Comparison of ENCODE assay signal across 11 mouse cellular contexts in genomic region chr14:20844671-20845576, GRCm38 (mm10). TPM values are rescaled to one million over a fixed set of nuclear protein-coding genes. Genes with fewer than 3 reads are reported as not detected.
DNase-seq lines count a peak whose midpoint lies in the region; ATAC-seq and TF ChIP-seq lines count a peak whose summit lies in the region.
"Had no signal": no experiment of that assay in that cellular context is flagged by ENCODE, and none has a peak within 500 bp of the region (broad histone marks: within the 10 kb centered on the region; RNA-seq: fewer than 3 reads in every experiment).

No protein-coding gene starts in this region.

- H3K4me1 ChIP-seq in liver, embryonic 11.5 days (replicated peaks; ENCODE audit: control insufficient read depth, insufficient read depth, low read length): no peaks in the 10 kb centered on the region; the same call in 1 of the 2 replicates
- peaks cover 14% of the 10 kb centered on the region; the same call in 1 of the 2 replicates for H3K4me1 ChIP-seq in liver, embryonic 12.5 days
- peaks cover 57% of the 10 kb centered on the region for H3K4me1 ChIP-seq in bone marrow macrophage, adult 2 months (ENCODE audit: control insufficient read depth, insufficient read depth, low read length)
- H3K4me1 ChIP-seq in kidney, postnatal 0 days (replicated peaks; ENCODE audit: insufficient read depth, low read length): 0 out of 2 replicates have a peak, but pooled peaks cover 13% of the 10 kb centered on the region

- peak overlapping the region; percentile 48 for H3K4me2 ChIP-seq in liver, embryonic 11.5 days
- H3K4me2 ChIP-seq in liver, embryonic 12.5 days: no peak overlapping the region
- no peak overlapping the region for H3K4me2 ChIP-seq in kidney, postnatal 0 days (ENCODE audit: low read length)

- no peaks in the 10 kb centered on the region for H3K9me3 ChIP-seq in liver, embryonic 11.5 days (ENCODE audit: control insufficient read depth, low read length)
- no peaks in the 10 kb centered on the region for H3K9me3 ChIP-seq in liver, embryonic 12.5 days (replicated peaks)
- H3K9me3 ChIP-seq in kidney, postnatal 0 days (replicated peaks; ENCODE audit: low read length): no peaks in the 10 kb centered on the region

- DNase-seq in liver, embryonic 11.5 days (ENCODE audit: low spot score): no peak
- DNase-seq in kidney, postnatal 0 days (ENCODE audit: low spot score): no peak
- DNase-seq in skeletal muscle tissue, adult 2 months (ENCODE audit: low read depth, low spot score): peak; percentile 70
- DNase-seq in left cerebral cortex, adult 11 months (ENCODE audit: low spot score): no peak
- DNase-seq in cerebellum, adult 18-20 months: no peak
- no peak for DNase-seq in cerebellum, postnatal 10 days
- DNase-seq: adrenal gland, postnatal 25 days; cerebellum, postnatal 25 days; midbrain, embryonic 14.5 days had no signal

- no peaks in the 10 kb centered on the region for H3K27me3 ChIP-seq in liver, embryonic 11.5 days (replicated peaks; ENCODE audit: control insufficient read depth, insufficient read depth, low read length)
- peaks cover 6% of the 10 kb centered on the region; the same call in 1 of the 2 replicates for H3K27me3 ChIP-seq in liver, embryonic 12.5 days (replicated peaks)
- no peaks in the 10 kb centered on the region for H3K27me3 ChIP-seq in kidney, postnatal 0 days (ENCODE audit: insufficient read depth, low read length)

- H3K27ac ChIP-seq in liver, embryonic 11.5 days (ENCODE audit: low read depth, low read length): 0 out of 2 replicates have a peak overlapping the region, but pooled peaks have one; percentile 28
- no peak overlapping the region; the same call in 1 of the 2 replicates for H3K27ac ChIP-seq in liver, embryonic 12.5 days
- peak overlapping the region; percentile 78 for H3K27ac ChIP-seq in bone marrow macrophage, adult 2 months (ENCODE audit: insufficient read depth, low read depth, low read length)
- peak overlapping the region; percentile 70 for H3K27ac ChIP-seq in kidney, postnatal 0 days

- no peak overlapping the region for H3K9ac ChIP-seq in liver, embryonic 11.5 days (ENCODE audit: low read depth, low read length)
- no peak overlapping the region for H3K9ac ChIP-seq in liver, embryonic 12.5 days
- no peak overlapping the region for H3K9ac ChIP-seq in kidney, postnatal 0 days (ENCODE audit: low read depth, low read length)

- H3K36me3 ChIP-seq in liver, embryonic 11.5 days (ENCODE audit: control insufficient read depth, insufficient read depth, low read length): no peaks in the 10 kb centered on the region
- H3K36me3 ChIP-seq in liver, embryonic 12.5 days: no peaks in the 10 kb centered on the region
- H3K36me3 ChIP-seq in kidney, postnatal 0 days (ENCODE audit: insufficient read depth, low read length): no peaks in the 10 kb centered on the region

- ATAC-seq in liver, embryonic 11.5 days (replicated peaks; ENCODE audit: low FRiP score): no peak
- no peak for ATAC-seq in liver, embryonic 12.5 days
- peak; percentile 48; the same call in 1 of the 2 replicates for ATAC-seq in kidney, postnatal 0 days (replicated peaks; ENCODE audit: low FRiP score, low read depth)

- WGBS in liver, embryonic 11.5 days: 89% methylated on average over 10 of the region's 10 CpGs
- 71% methylated on average over 10 of the region's 10 CpGs for WGBS in liver, embryonic 12.5 days (ENCODE audit: insufficient replicate concordance)
- 70% methylated on average over 10 of the region's 10 CpGs for WGBS in kidney, postnatal 0 days

- TF ChIP-seq CTCF in bone marrow macrophage, adult 2 months (IDR thresholded peaks at IDR 0.05; ENCODE audit: low read depth, low read length): no peak
- TF ChIP-seq CTCF in kidney, postnatal 0 days (IDR thresholded peaks at IDR 0.05; ENCODE audit: low read depth): no peak

- H3K4me3 ChIP-seq in liver, embryonic 11.5 days (ENCODE audit: low read depth, low read length): no peak overlapping the region
- no peak overlapping the region for H3K4me3 ChIP-seq in liver, embryonic 12.5 days
- H3K4me3 ChIP-seq in bone marrow macrophage, adult 2 months (ENCODE audit: insufficient read depth, low read length): no peak overlapping the region
- H3K4me3 ChIP-seq in kidney, postnatal 0 days (replicated peaks; ENCODE audit: low read depth, low read length): no peak overlapping the region

- no peak for TF ChIP-seq POLR2A in bone marrow macrophage, adult 2 months (IDR thresholded peaks at IDR 0.05; ENCODE audit: borderline replicate concordance, low read depth, low read length)

RNA-seq across cellular contexts. Expression of gene Plau, which starts 8.5 kb away (rescaled TPM):
- 0.49 and 0.88 TPM in 2 replicates for polyA plus RNA-seq in liver, embryonic 11.5 days (2014; fragmentation: Nextera tagmentation; extraction: Ambion mirVana)
- 0.49 TPM in 2 replicates for polyA plus RNA-seq in liver, embryonic 12.5 days (2016; fragmentation: Nextera tagmentation; extraction: Ambion mirVana)
- 16.7 and 18.6 TPM in 2 replicates for polyA plus RNA-seq in bone marrow macrophage, adult 2 months (2012; ENCODE audit: insufficient read depth, insufficient read length, missing spikeins)
- polyA plus RNA-seq in kidney, postnatal 0 days (2015; fragmentation: Nextera tagmentation; extraction: Ambion mirVana): 70.2 and 74.7 TPM in 2 replicates

RNA-seq across cellular contexts. Expression of gene Camk2g, which starts 51.0 kb away (rescaled TPM):
- 23.0 and 28.6 TPM in 2 replicates for polyA plus RNA-seq in liver, embryonic 11.5 days (2014; fragmentation: Nextera tagmentation; extraction: Ambion mirVana)
- polyA plus RNA-seq in liver, embryonic 12.5 days (2016; fragmentation: Nextera tagmentation; extraction: Ambion mirVana): 13.2 and 15.6 TPM in 2 replicates
- 18.2 and 24.6 TPM in 2 replicates for polyA plus RNA-seq in bone marrow macrophage, adult 2 months (2012; ENCODE audit: insufficient read depth, insufficient read length, missing spikeins)
- 36.5 and 45.5 TPM in 2 replicates for polyA plus RNA-seq in kidney, postnatal 0 days (2015; fragmentation: Nextera tagmentation; extraction: Ambion mirVana)
